Mouse (Mus musculus): ENCODE results near the gene Uhrf1bp1. TPM values are rescaled to one million over a fixed set of nuclear protein-coding genes. Genes with fewer than 3 reads are reported as not detected.

Uhrf1bp1 gene
- polyA plus RNA-seq, 1 experiment from 2014 or later, result 9.3 TPM

- Histone ChIP-seq H3K27ac (no peak overlapping the region; the same call in 1 of the 2 replicates), H3K27me3 (ENCODE audit: poor library complexity, severe bottlenecking) (no peaks in the 10 kb centered on the region), H3K4me1 (peaks cover 35% of the 10 kb centered on the region), H3K9me3 (no peaks in the 10 kb centered on the region), H3K4me3 (peak overlapping the region; percentile 66), H3K36me3 (replicated peaks) (peaks cover 21% of the 10 kb centered on the region)
- DNase-seq (ENCODE audit: extremely low spot score, low spot score), result no peak
- 65% methylated on average over 11 of the region's 11 CpGs for WGBS
Measured at GRCm38 (mm10) chr17:27857649-27858475, 1.6 kb downstream of the Uhrf1bp1 start.

- Histone ChIP-seq H3K27me3 (ENCODE audit: poor library complexity, severe bottlenecking) (no peaks in the 10 kb centered on the region), H3K27ac (no peak overlapping the region; the same call in 1 of the 2 replicates), H3K36me3 (replicated peaks) (peaks cover 8% of the 10 kb centered on the region), H3K9me3 (no peaks in the 10 kb centered on the region), H3K4me3 (no peak overlapping the region), H3K4me1 (peaks cover 35% of the 10 kb centered on the region)
- no peak for DNase-seq (ENCODE audit: extremely low spot score, low spot score)
- WGBS, result 41% methylated on average over 2 of the region's 2 CpGs
Measured at GRCm38 (mm10) chr17:27859131-27859530, 2.9 kb downstream of the Uhrf1bp1 start.

- H3K4me1 ChIP-seq, result 0 out of 2 replicates have a peak, but pooled peaks cover 2% of the 10 kb centered on the region
- DNase-seq (ENCODE audit: extremely low spot score, low spot score), result no peak
- no peak overlapping the region for H3K4me3 ChIP-seq
- H3K27me3 ChIP-seq (ENCODE audit: poor library complexity, severe bottlenecking), result no peaks in the 10 kb centered on the region
- peaks cover 14% of the 10 kb centered on the region for H3K36me3 ChIP-seq (replicated peaks)
- WGBS, result 92% methylated on average over 2 of the region's 2 CpGs
- H3K9me3 ChIP-seq, result no peaks in the 10 kb centered on the region; the same call in 1 of the 2 replicates
- H3K27ac ChIP-seq, result no peak overlapping the region
Measured at GRCm38 (mm10) chr17:27865461-27865860, 9.2 kb downstream of the Uhrf1bp1 start.

- H3K27me3 ChIP-seq (ENCODE audit: poor library complexity, severe bottlenecking), result no peaks in the 10 kb centered on the region
Measured at GRCm38 (mm10) chr17:27866737-27867136, 10.5 kb downstream of the Uhrf1bp1 start.

GRCm38 (mm10) chr17:27871851-27872250 lies 15.6 kb downstream of the Uhrf1bp1 start:
- WGBS, result 93% methylated on average over 3 of the region's 3 CpGs
- peaks cover 10% of the 10 kb centered on the region for H3K36me3 ChIP-seq (replicated peaks)

More at GRCm38 (mm10) chr17:27866737-27867136, 10.5 kb downstream of the Uhrf1bp1 start:
- Histone ChIP-seq H3K4me3 (no peak overlapping the region), H3K9me3 (no peaks in the 10 kb centered on the region; the same call in 1 of the 2 replicates), H3K27ac (no peak overlapping the region), H3K36me3 (replicated peaks) (peaks cover 10% of the 10 kb centered on the region), H3K4me1 (no peaks in the 10 kb centered on the region)
- no peak for DNase-seq (ENCODE audit: extremely low spot score, low spot score)
- WGBS, result 98% methylated on average over 4 of the region's 4 CpGs

GRCm38 (mm10) chr17:27873583-27873982 lies 17.3 kb downstream of the Uhrf1bp1 start:
- H3K4me3 ChIP-seq, result no peak overlapping the region
- H3K4me1 ChIP-seq, result no peaks in the 10 kb centered on the region
- DNase-seq (ENCODE audit: extremely low spot score, low spot score), result no peak
- no peaks in the 10 kb centered on the region; the same call in 1 of the 2 replicates for H3K9me3 ChIP-seq
- H3K36me3 ChIP-seq (replicated peaks), result peaks cover 21% of the 10 kb centered on the region
- no peaks in the 10 kb centered on the region for H3K27me3 ChIP-seq (ENCODE audit: poor library complexity, severe bottlenecking)
- WGBS, result 91% methylated on average over 3 of the region's 3 CpGs
- no peak overlapping the region for H3K27ac ChIP-seq

More at GRCm38 (mm10) chr17:27871851-27872250, 15.6 kb downstream of the Uhrf1bp1 start:
- Histone ChIP-seq H3K4me3 (no peak overlapping the region), H3K9me3 (no peaks in the 10 kb centered on the region; the same call in 1 of the 2 replicates), H3K4me1 (no peaks in the 10 kb centered on the region), H3K27ac (no peak overlapping the region), H3K27me3 (ENCODE audit: poor library complexity, severe bottlenecking) (no peaks in the 10 kb centered on the region)
- no peak for DNase-seq (ENCODE audit: extremely low spot score, low spot score)

- no peak overlapping the region for H3K27ac ChIP-seq
- no peaks in the 10 kb centered on the region for H3K27me3 ChIP-seq (ENCODE audit: poor library complexity, severe bottlenecking)
- no peaks in the 10 kb centered on the region for H3K4me1 ChIP-seq
- WGBS, result 69% methylated on average over 5 of the region's 5 CpGs
- no peaks in the 10 kb centered on the region; the same call in 1 of the 2 replicates for H3K9me3 ChIP-seq
- H3K4me3 ChIP-seq, result no peak overlapping the region
- H3K36me3 ChIP-seq (replicated peaks), result peaks cover 25% of the 10 kb centered on the region
- DNase-seq (ENCODE audit: extremely low spot score, low spot score), result no peak
Measured at GRCm38 (mm10) chr17:27874510-27874909, 18.3 kb downstream of the Uhrf1bp1 start.

GRCm38 (mm10) chr17:27881518-27881917 lies 25.3 kb downstream of the Uhrf1bp1 start:
- no peak overlapping the region for H3K4me3 ChIP-seq
- peaks cover 86% of the 10 kb centered on the region for H3K36me3 ChIP-seq (replicated peaks)
- H3K27ac ChIP-seq, result no peak overlapping the region
- H3K4me1 ChIP-seq, result no peaks in the 10 kb centered on the region
- H3K27me3 ChIP-seq (ENCODE audit: poor library complexity, severe bottlenecking), result no peaks in the 10 kb centered on the region
- WGBS, result 78% methylated on average over 11 of the region's 11 CpGs
- DNase-seq (ENCODE audit: extremely low spot score, low spot score), result no peak
- H3K9me3 ChIP-seq, result no peaks in the 10 kb centered on the region

GRCm38 (mm10) chr17:27883129-27883528 lies 26.9 kb downstream of the Uhrf1bp1 start:
- Histone ChIP-seq H3K27ac (no peak overlapping the region), H3K36me3 (replicated peaks) (peaks cover 94% of the 10 kb centered on the region), H3K9me3 (no peaks in the 10 kb centered on the region), H3K27me3 (ENCODE audit: poor library complexity, severe bottlenecking) (no peaks in the 10 kb centered on the region), H3K4me1 (no peaks in the 10 kb centered on the region), H3K4me3 (no peak overlapping the region)
- WGBS, result 93% methylated on average over 8 of the region's 8 CpGs
- DNase-seq (ENCODE audit: extremely low spot score, low spot score), result no peak

GRCm38 (mm10) chr17:27883994-27884393 lies 27.8 kb downstream of the Uhrf1bp1 start:
- DNase-seq (ENCODE audit: extremely low spot score, low spot score), result no peak
- 94% methylated on average over 6 of the region's 6 CpGs for WGBS
- Histone ChIP-seq H3K4me3 (no peak overlapping the region), H3K9me3 (no peaks in the 10 kb centered on the region), H3K27ac (no peak overlapping the region), H3K27me3 (ENCODE audit: poor library complexity, severe bottlenecking) (no peaks in the 10 kb centered on the region), H3K4me1 (no peaks in the 10 kb centered on the region), H3K36me3 (replicated peaks) (peaks cover 94% of the 10 kb centered on the region)

- no peaks in the 10 kb centered on the region for H3K4me1 ChIP-seq
Measured at GRCm38 (mm10) chr17:27886499-27887210, 30.4 kb downstream of the Uhrf1bp1 start.

GRCm38 (mm10) chr17:27907512-27908205 lies 51.4 kb downstream of the Uhrf1bp1 start:
- Histone ChIP-seq H3K4me1 (peaks cover 46% of the 10 kb centered on the region), H3K9me3 (no peaks in the 10 kb centered on the region), H3K27ac (peak overlapping the region; percentile 89), H3K36me3 (replicated peaks) (peaks cover 32% of the 10 kb centered on the region), H3K4me3 (peak overlapping the region; percentile 94), H3K27me3 (ENCODE audit: poor library complexity, severe bottlenecking) (no peaks in the 10 kb centered on the region)
- DNase-seq (ENCODE audit: extremely low spot score, low spot score), result peak; percentile 90
- WGBS, result under 1% methylated on average over 45 of the region's 45 CpGs

More at GRCm38 (mm10) chr17:27886499-27887210, 30.4 kb downstream of the Uhrf1bp1 start:
- Histone ChIP-seq H3K36me3 (replicated peaks) (peaks cover 93% of the 10 kb centered on the region), H3K27me3 (ENCODE audit: poor library complexity, severe bottlenecking) (no peaks in the 10 kb centered on the region), H3K27ac (no peak overlapping the region), H3K4me3 (no peak overlapping the region), H3K9me3 (no peaks in the 10 kb centered on the region)
- DNase-seq (ENCODE audit: extremely low spot score, low spot score), result no peak
- 86% methylated on average over 19 of the region's 19 CpGs for WGBS

All from forebrain, embryonic 10.5 days (tissue).